Mouse (Mus musculus) brain, embryonic 18.5 days (tissue): Measurements from ENCODE around the gene Nfatc4.

Experiments
- DNase-seq: peaks from one replicate; pipeline ENCODE4 v3.0.0-alpha.2; 2012; ENCODE audit warnings: low read depth, low spot score

The Nfatc4 gene

DNA sequence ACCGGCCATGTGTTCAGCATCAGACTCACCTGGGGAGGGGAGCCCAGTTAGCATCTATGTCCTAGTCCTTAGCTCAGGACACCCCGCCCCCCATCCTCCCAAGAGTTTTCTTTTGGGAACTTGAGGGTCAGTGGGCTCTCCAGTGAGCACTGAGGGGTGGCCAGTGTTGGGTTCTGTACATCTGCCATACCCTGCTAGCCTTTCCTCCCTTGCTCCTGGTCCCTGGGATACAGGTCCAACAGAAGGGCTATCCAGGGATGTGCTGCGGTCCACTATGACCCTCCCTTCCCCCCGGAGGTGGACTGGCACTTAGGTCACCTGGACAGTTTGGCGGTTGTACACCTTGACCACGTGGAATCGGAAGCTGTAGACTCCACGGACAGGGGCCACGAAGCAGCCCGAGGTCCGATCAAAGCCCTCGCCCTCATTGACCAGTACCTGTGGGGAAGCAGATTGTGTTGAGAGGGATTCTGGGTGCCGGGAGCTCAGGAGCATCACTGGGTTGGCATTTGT, 60.3 kb downstream of the Nfatc4 start:
- DNase-seq: no peak
